Mouse (Mus musculus) heart, embryonic 16.5 days (tissue): ENCODE data around the gene Tcf23. TPM values are rescaled to one million over a fixed set of nuclear protein-coding genes. Genes with fewer than 3 reads are reported as not detected.
A peak's percentile ranks its signal among the peaks of the same experiment; 100 is the strongest.

Experiments
- ATAC-seq: fragments of 200-750 bp; cut with Nextera tagmentation; replicated peaks from 2 replicates; pipeline ENCODE4 v1.8.0; 2017; ENCODE audit warnings: moderate number of reproducible peaks; ENCODE audit not compliant: insufficient read depth, low FRiP score; ENCODE audit errors: extremely low read depth
- H3K27ac ChIP-seq: fragments of 300-500 bp; sonication (generic); 2 replicates; pipeline ENCODE4 v1.5.1; 2014; ENCODE audit warnings: mild to moderate bottlenecking, low read length, control low read depth, moderate library complexity
- H3K27me3 ChIP-seq: fragments of 300-500 bp; sonication (generic); 2 replicates; pipeline ENCODE4 v1.6.1; 2014; ENCODE audit warnings: low read length, mixed read lengths; ENCODE audit not compliant: control insufficient read depth, insufficient read depth
- H3K36me3 ChIP-seq: fragments of 300-500 bp; sonication (generic); 2 replicates; pipeline ENCODE4 v1.6.1; 2014; ENCODE audit not compliant: control insufficient read depth, insufficient read depth
- H3K4me1 ChIP-seq: fragments of 300-500 bp; sonication (generic); 2 replicates; pipeline ENCODE4 v1.6.1; 2014; ENCODE audit warnings: low read length, mixed read lengths; ENCODE audit not compliant: control insufficient read depth, insufficient read depth
- H3K4me2 ChIP-seq: fragments of 300-500 bp; sonication (generic); 2 replicates; pipeline ENCODE4 v1.6.1; 2014; ENCODE audit warnings: low read depth, mild to moderate bottlenecking, control low read depth, low read length
- H3K4me3 ChIP-seq: fragments of 300-500 bp; sonication (generic); 2 replicates; pipeline ENCODE4 v1.5.1; 2014; ENCODE audit warnings: mild to moderate bottlenecking, control low read depth, low read length
- H3K9ac ChIP-seq: fragments of 300-500 bp; sonication (generic); 2 replicates; pipeline ENCODE4 v1.6.1; 2014; ENCODE audit warnings: low read length, control low read depth
- H3K9me3 ChIP-seq: fragments of 300-500 bp; sonication (generic); replicated peaks from 2 replicates; pipeline ENCODE4 v1.6.1; 2016; ENCODE audit warnings: low read length; ENCODE audit not compliant: control insufficient read depth
- WGBS: fragments of 180-500 bp; shearing (Covaris S2); extraction: QIAGEN DNeasy Blood & Tissue Kit; methylation state at CpG from one replicate; pipeline ENCODE4 v1.1.7; 2014; 5-methylcytosine and 5-hydroxymethylcytosine counted together
- polyA plus RNA-seq: library from polyadenylated mRNA; unstranded; fragments of >200 nt; fragmentation: Nextera tagmentation; extraction: Ambion mirVana; gene quantifications from 2 replicates; pipeline ENCODE4 v1.2.1, GENCODE M21; 2015

The Tcf23 gene
- polyA plus RNA-seq, 1 experiment from 2014 or later, result 0.24 TPM

DNA sequence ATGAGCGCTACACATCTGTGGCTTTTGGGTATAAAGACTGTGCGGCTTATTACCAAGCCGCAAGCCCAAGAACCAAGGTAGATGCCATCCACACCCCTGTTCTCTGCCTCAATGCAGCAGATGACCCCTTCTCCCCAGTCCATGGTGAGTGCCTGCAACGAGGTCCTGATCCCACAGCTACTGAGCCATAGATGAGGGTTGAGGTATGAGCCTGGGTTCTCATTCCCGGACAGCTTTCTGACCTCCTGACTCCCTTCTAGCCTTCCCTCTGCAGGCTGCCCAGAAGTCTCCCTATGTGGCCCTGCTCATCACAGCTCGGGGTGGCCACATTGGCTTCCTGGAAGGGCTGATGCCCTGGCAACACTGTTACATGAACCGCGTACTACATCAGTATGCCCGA lies 13.9 kb upstream of the Tcf23 start:
- Histone ChIP-seq H3K36me3 (peaks cover 41% of the 10 kb centered on the region), H3K9ac (no peak overlapping the region), H3K4me3 (no peak overlapping the region), H3K4me1 (peaks cover 28% of the 10 kb centered on the region), H3K9me3 (no peaks in the 10 kb centered on the region), H3K27me3 (no peaks in the 10 kb centered on the region), H3K27ac (no peak overlapping the region), H3K4me2 (no peak overlapping the region)
- ATAC-seq, result no peak
- 93% methylated on average over 9 of the region's 9 CpGs for WGBS

DNA sequence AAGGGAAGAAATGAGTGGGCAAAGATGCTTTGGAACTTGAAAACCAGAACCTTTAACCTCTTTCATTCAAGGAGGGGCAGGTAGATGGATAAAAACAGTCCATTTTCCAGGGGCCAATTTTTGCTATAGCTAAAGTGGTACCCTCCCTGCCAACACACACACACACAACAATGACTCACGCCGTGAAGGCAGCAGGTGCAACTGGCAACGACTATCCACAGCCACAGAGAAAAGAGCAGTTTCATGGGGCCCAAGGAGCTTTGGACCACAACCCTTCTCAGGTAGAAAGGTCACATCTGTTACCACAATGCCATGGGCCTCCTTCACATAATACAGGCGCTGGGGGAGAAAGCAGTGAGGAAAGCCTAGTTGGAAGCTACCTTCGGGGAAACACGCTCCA lies 12.7 kb upstream of the Tcf23 start:
- H3K36me3 ChIP-seq, result peaks cover 41% of the 10 kb centered on the region
- no peak overlapping the region for H3K4me2 ChIP-seq
- ATAC-seq, result no peak
- no peak overlapping the region for H3K9ac ChIP-seq
- peaks cover 22% of the 10 kb centered on the region for H3K4me1 ChIP-seq
- no peaks in the 10 kb centered on the region for H3K9me3 ChIP-seq
- H3K27me3 ChIP-seq, result no peaks in the 10 kb centered on the region
- 95% methylated on average over 6 of the region's 6 CpGs for WGBS
- H3K4me3 ChIP-seq, result no peak overlapping the region
- H3K27ac ChIP-seq, result no peak overlapping the region

DNA sequence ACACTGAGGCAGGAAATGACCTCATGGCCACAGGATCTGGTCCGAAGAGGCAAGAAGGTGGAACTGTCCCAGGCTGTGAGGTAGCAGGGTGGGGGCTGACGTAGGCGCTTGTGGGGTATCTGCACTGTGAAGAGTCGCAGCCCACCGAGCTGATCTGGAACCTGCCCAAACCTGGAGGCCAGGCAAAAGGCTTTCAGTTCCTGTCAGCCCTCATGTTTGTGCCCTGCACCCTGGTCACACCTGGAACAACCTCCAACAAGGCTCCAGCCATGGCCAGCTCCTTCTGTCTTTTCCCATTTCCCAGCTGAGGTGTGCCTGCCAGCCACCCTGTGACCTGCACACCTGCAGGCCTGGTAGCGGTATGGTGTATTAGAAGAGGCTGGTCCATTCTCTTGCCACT lies 10.6 kb upstream of the Tcf23 start:
- H3K4me1 ChIP-seq, result peaks cover 19% of the 10 kb centered on the region
- H3K4me2 ChIP-seq, result no peak overlapping the region
- no peak for ATAC-seq

DNA sequence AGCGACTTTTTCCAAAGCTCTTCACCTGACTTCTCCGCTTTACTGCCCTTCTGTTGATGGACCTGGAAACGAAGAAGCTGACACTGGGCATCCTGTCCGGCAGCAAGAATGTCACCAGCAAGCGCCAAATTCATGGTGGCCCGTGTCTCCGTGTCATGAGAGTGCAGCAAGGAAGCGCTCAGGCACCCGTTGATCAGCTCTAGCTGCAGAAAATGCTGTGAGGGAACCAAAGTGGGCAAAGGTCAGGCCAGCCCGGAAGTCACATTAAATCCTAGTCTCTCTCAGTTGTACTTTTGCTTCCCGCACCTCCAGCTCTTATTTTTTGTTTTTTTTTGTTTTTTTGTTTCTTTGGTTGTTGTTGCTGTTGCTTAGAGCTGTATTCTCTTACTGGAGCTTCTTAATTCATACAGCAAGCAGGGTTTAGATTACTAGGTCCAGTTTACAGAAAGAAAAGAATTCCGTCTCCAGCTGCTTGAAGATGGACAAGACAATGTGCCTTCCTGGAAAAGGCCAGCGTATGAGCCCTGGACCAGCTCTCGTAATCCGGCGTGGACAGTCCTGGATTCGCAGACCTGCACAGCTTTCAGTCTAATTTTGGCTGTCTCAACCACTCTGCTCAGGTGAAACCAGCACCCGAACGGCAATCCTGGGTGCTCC lies 9.1 kb upstream of the Tcf23 start:
- Histone ChIP-seq H3K4me3 (peak overlapping the region; percentile 85), H3K36me3 (peaks cover 24% of the 10 kb centered on the region), H3K27ac (peak overlapping the region; percentile 91), H3K9me3 (0 out of 2 replicates have a peak, but pooled peaks cover 3% of the 10 kb centered on the region), H3K9ac (peak overlapping the region; percentile 92), H3K27me3 (no peaks in the 10 kb centered on the region), H3K4me2 (peak overlapping the region; percentile 91), H3K4me1 (peaks cover 19% of the 10 kb centered on the region)
- no peak for ATAC-seq
- WGBS, result 29% methylated on average over 19 of the region's 19 CpGs

More for the DNA sequence above, 10.6 kb upstream of the Tcf23 start:
- Histone ChIP-seq H3K4me3 (no peak overlapping the region), H3K27ac (no peak overlapping the region), H3K9me3 (no peaks in the 10 kb centered on the region), H3K9ac (no peak overlapping the region), H3K27me3 (no peaks in the 10 kb centered on the region), H3K36me3 (peaks cover 37% of the 10 kb centered on the region)
- 89% methylated on average over 6 of the region's 6 CpGs for WGBS

DNA sequence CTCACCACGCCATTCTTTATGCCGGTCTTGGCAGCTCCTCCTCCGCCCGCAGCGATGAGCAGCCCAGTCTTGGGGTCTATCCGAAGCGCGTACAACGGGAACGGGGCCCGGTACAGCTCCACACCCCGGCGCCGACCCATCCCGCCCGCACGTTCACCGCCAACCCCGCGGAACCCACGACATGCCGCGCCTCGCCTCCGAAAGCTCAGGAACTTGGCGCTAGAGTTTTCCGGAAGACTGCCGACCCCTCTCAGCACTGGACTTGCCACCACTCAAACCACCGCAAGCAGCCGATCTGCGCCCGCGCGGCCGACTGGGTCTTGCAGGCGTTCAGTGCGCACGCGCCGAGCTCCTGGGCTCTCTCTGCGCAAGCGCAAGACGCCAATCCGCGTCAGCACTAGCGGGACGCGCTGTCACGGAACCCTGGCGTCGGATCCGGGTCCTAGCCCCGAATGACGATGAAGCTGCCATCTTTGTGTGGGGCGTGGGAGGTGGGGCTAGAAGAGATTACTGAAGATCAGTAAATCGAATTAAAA lies 8.4 kb upstream of the Tcf23 start, which contains the start of gene Preb:
Preb (minus strand) TSS at position 396 of the 536 bp plus-strand sequence.
- Histone ChIP-seq H3K4me1 (peaks cover 19% of the 10 kb centered on the region), H3K27ac (peak within 1 kb of the TSS; percentile 91), H3K36me3 (peaks cover 17% of the 10 kb centered on the region), H3K9ac (peak within 1 kb of the TSS; percentile 92), H3K4me3 (peak within 1 kb of the TSS; percentile 85), H3K4me2 (peak within 1 kb of the TSS; percentile 91), H3K27me3 (no peaks in the 10 kb centered on the region), H3K9me3 (0 out of 2 replicates have a peak, but pooled peaks cover 3% of the 10 kb centered on the region)
- peak; percentile 95 for ATAC-seq
- WGBS, result under 1% methylated on average over 56 of the region's 56 CpGs

DNA sequence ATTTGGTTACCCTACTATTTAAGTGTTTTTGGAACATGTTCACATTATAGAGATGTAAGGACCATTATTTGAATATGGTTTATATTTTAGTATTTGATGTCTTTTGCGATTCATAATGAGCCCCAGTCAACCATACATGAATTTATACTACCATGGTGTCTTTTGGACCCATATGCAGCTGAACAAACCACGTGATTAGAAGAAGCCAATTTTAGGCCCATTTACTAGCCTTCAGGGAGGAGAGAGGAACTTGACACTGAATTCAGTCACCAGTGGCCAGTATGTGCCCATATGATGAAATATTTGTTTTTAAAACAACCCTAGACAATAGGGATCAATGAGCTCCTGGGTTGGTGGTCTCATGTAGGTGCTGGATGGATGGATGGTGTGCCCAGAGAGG lies 7.6 kb upstream of the Tcf23 start:
- Histone ChIP-seq H3K4me3 (peak overlapping the region; percentile 85), H3K9ac (peak overlapping the region; percentile 92; the same call in 1 of the 2 replicates), H3K4me1 (peaks cover 19% of the 10 kb centered on the region), H3K36me3 (peaks cover 10% of the 10 kb centered on the region), H3K27ac (peak overlapping the region; percentile 69), H3K27me3 (no peaks in the 10 kb centered on the region), H3K9me3 (0 out of 2 replicates have a peak, but pooled peaks cover 3% of the 10 kb centered on the region), H3K4me2 (peak overlapping the region; percentile 91)
- 82% methylated on average over 2 of the region's 2 CpGs for WGBS
- ATAC-seq, result no peak

DNA sequence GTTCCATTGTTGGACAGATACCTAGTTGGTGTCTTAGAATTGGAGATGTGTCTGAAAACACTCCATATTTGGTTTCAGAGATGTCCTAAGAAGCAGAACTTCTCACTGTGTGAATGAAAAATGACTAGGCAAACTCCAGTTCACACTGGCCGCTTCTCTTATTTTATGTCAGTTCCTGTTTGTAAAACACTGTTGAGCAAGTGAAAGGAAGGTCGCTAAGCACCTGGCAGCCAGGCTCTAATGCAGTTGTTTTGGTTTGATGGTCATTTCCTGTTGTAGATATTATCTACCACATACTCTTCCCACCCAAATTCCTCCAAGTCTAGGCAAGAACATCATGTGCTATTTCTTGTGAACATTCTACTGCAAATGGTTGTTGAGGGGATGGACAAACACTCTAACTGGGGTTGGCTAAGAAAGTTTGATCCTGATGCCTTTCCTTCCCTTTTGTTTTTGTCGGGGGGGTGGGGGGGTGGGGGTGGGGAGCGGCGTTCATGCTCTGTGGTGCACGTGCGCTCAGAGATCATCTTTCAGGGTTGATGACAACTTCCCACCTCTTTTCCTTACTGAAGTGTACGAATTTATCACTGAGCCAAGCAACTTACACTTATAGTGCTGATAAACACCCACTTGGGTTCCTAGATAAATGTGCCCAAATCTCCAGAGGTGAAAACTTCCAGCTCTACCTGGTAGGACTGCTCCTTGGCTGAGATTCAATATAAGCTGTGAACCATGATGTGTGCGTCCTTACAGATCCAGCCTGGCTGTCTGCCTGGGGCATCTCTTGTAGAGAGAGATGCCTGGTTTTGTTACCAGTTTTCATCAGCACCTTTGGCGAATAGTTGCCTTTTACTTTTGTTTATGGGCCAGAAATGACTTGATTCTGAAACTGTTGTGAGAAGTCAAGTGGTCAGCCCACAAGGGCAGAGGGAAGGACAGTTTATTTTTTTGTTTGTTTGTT lies 6.6 kb upstream of the Tcf23 start:
- no peak overlapping the region for H3K4me3 ChIP-seq
- 42% methylated on average over 10 of the region's 10 CpGs for WGBS
- no peak for ATAC-seq

DNA sequence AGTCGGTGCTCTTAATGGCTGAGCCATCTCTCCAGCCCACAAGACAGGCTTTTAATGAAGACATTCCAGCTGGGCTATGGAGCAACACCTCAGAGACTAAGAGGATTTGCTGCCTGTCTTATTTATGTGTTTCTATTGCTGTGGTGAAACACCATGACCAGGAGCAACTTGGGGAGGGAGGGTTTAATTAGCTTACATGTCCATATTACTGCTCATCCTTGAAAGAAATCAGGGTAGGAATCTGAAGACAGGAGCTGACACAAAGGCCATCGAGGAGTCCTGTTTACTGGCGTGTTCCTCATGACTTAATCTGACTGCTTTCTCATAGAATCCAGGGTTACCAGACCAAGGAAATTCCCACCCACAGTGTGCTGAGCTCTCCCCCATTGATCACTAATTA lies 4.5 kb upstream of the Tcf23 start:
- ATAC-seq, result no peak
- no peak overlapping the region for H3K4me2 ChIP-seq
- no peak overlapping the region for H3K4me3 ChIP-seq
- no peaks in the 10 kb centered on the region for H3K27me3 ChIP-seq
- peaks cover 5% of the 10 kb centered on the region for H3K4me1 ChIP-seq
- no peaks in the 10 kb centered on the region for H3K36me3 ChIP-seq
- WGBS, result 77% methylated on average over 3 of the region's 3 CpGs
- no peak overlapping the region for H3K27ac ChIP-seq
- 0 out of 2 replicates have a peak, but pooled peaks cover 3% of the 10 kb centered on the region for H3K9me3 ChIP-seq
- no peak overlapping the region for H3K9ac ChIP-seq

More for the DNA sequence above, 6.6 kb upstream of the Tcf23 start:
- peak overlapping the region; percentile 55 for H3K27ac ChIP-seq
- H3K36me3 ChIP-seq, result peaks cover 6% of the 10 kb centered on the region; the same call in 1 of the 2 replicates
- 0 out of 2 replicates have a peak, but pooled peaks cover 3% of the 10 kb centered on the region for H3K9me3 ChIP-seq
- no peaks in the 10 kb centered on the region for H3K27me3 ChIP-seq
- no peak overlapping the region for H3K9ac ChIP-seq
- H3K4me2 ChIP-seq, result no peak overlapping the region
- H3K4me1 ChIP-seq, result peaks cover 19% of the 10 kb centered on the region
